Mouse (Mus musculus) embryonic fibroblast, embryonic 13.5 days (primary cell): ENCODE measurements at regions not wholly inside any gene's neighbourhood (a gene's known extent, or its start where the extent isn't known, plus 50 kb on each side); places are given as distances from the start of the nearest gene placed in this dataset.

Experiments used
- CTCF ChIP-seq: IDR thresholded peaks from 2 replicates; pipeline ENCODE4 v1.5.1; 2011; ENCODE audit warnings: mild to moderate bottlenecking, control low read depth, low read length, moderate library complexity, borderline replicate concordance; ENCODE audit not compliant: insufficient read depth
- POLR2A ChIP-seq: IDR thresholded peaks from 2 replicates; pipeline ENCODE4 v1.6.1; 2011; ENCODE audit warnings: low read depth, mild to moderate bottlenecking, control low read depth, low read length, moderate library complexity

GRCm38 (mm10) chr8:79829941-79830633 lies 118.5 kb downstream of the Anapc10 start:
- no peak for TF ChIP-seq POLR2A
- TF ChIP-seq CTCF: no peak
